Mouse (Mus musculus) CH12.LX (cell line): ENCODE measurements around the gene Gm21905. TPM values are rescaled to one million over a fixed set of nuclear protein-coding genes. Genes with fewer than 3 reads are reported as not detected.
A peak's percentile ranks its signal among the peaks of the same experiment; 100 is the strongest.

Experiments
- DNase-seq: peaks from one replicate; pipeline ENCODE4 v3.0.0-alpha.2; 2013; ENCODE audit errors: extremely low read depth
- H3K27ac ChIP-seq: 2 replicates; pipeline ENCODE4 v1.5.1; 2012; ENCODE audit warnings: low read depth, mild to moderate bottlenecking, control low read depth, moderate library complexity; ENCODE audit not compliant: insufficient read depth
- H3K27me3 ChIP-seq: replicated peaks from 2 replicates; pipeline ENCODE3; 2012; ENCODE audit warnings: inconsistent platforms
- H3K36me3 ChIP-seq, 2 experiments: replicated peaks in 1 of 2; 2 replicates each; pipeline versions ENCODE3 to v1.6.1; 2012; ENCODE audit warnings: inconsistent platforms in 1 of 2, low read length in 1 of 2, mild to moderate bottlenecking in 1 of 2, mixed read lengths in 1 of 2, moderate library complexity in 1 of 2; ENCODE audit not compliant: control insufficient read depth in 1 of 2, insufficient read depth in 1 of 2
- H3K4me1 ChIP-seq, 2 experiments: 2 replicates each; pipeline ENCODE4 v1.6.1; 2012; ENCODE audit warnings: inconsistent platforms in 1 of 2, moderate library complexity in 1 of 2; ENCODE audit not compliant: insufficient read depth in 2 of 2, control insufficient read depth in 1 of 2
- H3K4me2 ChIP-seq: 2 replicates; pipeline ENCODE4 v1.6.1; 2012; ENCODE audit warnings: low read depth, mild to moderate bottlenecking, control low read depth; ENCODE audit not compliant: poor library complexity, insufficient read depth, severe bottlenecking
- H3K4me3 ChIP-seq, 3 experiments: fragments of 150-350 bp in 1 of 3; sonication (generic) in 1 of 3; replicated peaks in 1 of 3; 2 replicates each; pipeline versions ENCODE3 to v1.5.1; 2011 to 2012; ENCODE audit warnings: low read depth in 2 of 3, low read length in 2 of 3, mild to moderate bottlenecking in 2 of 3, moderate library complexity in 2 of 3, control low read depth in 1 of 3, improper control_type of control experiment in 1 of 3, inconsistent platforms in 1 of 3, mixed read lengths in 1 of 3; ENCODE audit not compliant: poor library complexity in 1 of 3
- H3K79me2 ChIP-seq: replicated peaks from 2 replicates; pipeline ENCODE4 v1.6.1; 2012; ENCODE audit warnings: mild to moderate bottlenecking, moderate library complexity; ENCODE audit not compliant: control insufficient read depth, poor library complexity, insufficient read depth, severe bottlenecking; ENCODE audit errors: extremely low read depth
- H3K9ac ChIP-seq: 2 replicates; pipeline ENCODE4 v1.6.1; 2012; ENCODE audit warnings: low read depth, mild to moderate bottlenecking, control low read depth, moderate library complexity; ENCODE audit not compliant: insufficient read depth
- H3K9me3 ChIP-seq: replicated peaks from 2 replicates; pipeline ENCODE3; 2012; ENCODE audit warnings: low read length, inconsistent platforms, mixed read lengths
- EP300 ChIP-seq: IDR thresholded peaks from 2 replicates; pipeline ENCODE4 v1.6.1; 2011; ENCODE audit warnings: low read length, improper control_type of control experiment
- ETS1 ChIP-seq: conservative IDR thresholded peaks from 2 replicates; pipeline ENCODE4 v1.6.1; 2012; ENCODE audit warnings: low read depth, mild to moderate bottlenecking, inconsistent platforms, low read length, improper control_type of control experiment, moderate library complexity
- GABPA ChIP-seq: IDR thresholded peaks from 2 replicates; pipeline ENCODE4 v1.6.1; 2012; ENCODE audit warnings: low read depth, low read length, improper control_type of control experiment, inconsistent platforms; ENCODE audit not compliant: insufficient replicate concordance
- MAFK ChIP-seq: IDR thresholded peaks from 2 replicates; pipeline ENCODE4 v1.6.1; 2011; ENCODE audit warnings: low read length, improper control_type of control experiment; ENCODE audit not compliant: insufficient replicate concordance
- SMC3 ChIP-seq: IDR thresholded peaks from 2 replicates; pipeline ENCODE4 v1.6.1; 2011; ENCODE audit warnings: low read depth, low read length, improper control_type of control experiment
- ZMIZ1 ChIP-seq: IDR thresholded peaks from 2 replicates; pipeline ENCODE4 v1.6.1; 2012; ENCODE audit warnings: low read depth, mild to moderate bottlenecking, inconsistent platforms, low read length, improper control_type of control experiment
- dilution Hi-C: fragments of 300-500 bp; cut with MboI; formaldehyde crosslinking; loops from 2 replicates; pipeline ENCODE4 v1.14.3; 2020; ENCODE audit warnings: low sequenced_read_pairs; ENCODE audit not compliant: extremely low pct_unique_long_range_greater_than_20kb, extremely low pct_ligation_motif_present
- in situ Hi-C: fragments of 300-500 bp; cut with MboI; formaldehyde crosslinking; loops from 3 replicates; pipeline ENCODE4 v1.14.3; 2019; ENCODE audit warnings: low sequenced_read_pairs, low pct_ligation_motif_present, low pct_unique_long_range_greater_than_20kb, mixed read lengths
- polyA plus RNA-seq: library from polyadenylated mRNA; unstranded; fragments of >175 nt; gene quantifications from 2 replicates; pipeline ENCODE4 v1.2.1, GENCODE M21; 2012; ENCODE audit warnings: low read depth; ENCODE audit not compliant: insufficient read length
- total RNA-seq, 2 experiments: library from RNA; depleted of rRNA; stranded (reverse); fragments of 300-350 nt in 1 of 2; fragments of >200 nt in 1 of 2; gene quantifications; 2 replicates each; pipeline ENCODE4 v1.2.3; 2012 to 2014

Gm21905 gene
- total and polyA plus RNA-seq, 3 experiments: not detected

GRCm38 (mm10) chr5:67884422-67885210 is 61.6 kb downstream of the Gm21905 start:
- Histone ChIP-seq H3K27me3 (no peaks in the 10 kb centered on the region), H3K4me1 (no peaks in the 10 kb centered on the region), H3K36me3 (no peaks in the 10 kb centered on the region)
- no peak for TF ChIP-seq ZMIZ1
- peak; percentile 45; the same call in 1 of the 2 replicates for TF ChIP-seq MAFK
- TF ChIP-seq EP300: no peak
- TF ChIP-seq GABPA: no peak
- no peak for TF ChIP-seq SMC3
- TF ChIP-seq, all 38 proteins: peak for 1
- H3K9me3 ChIP-seq: no peaks in the 10 kb centered on the region
- H3K27ac ChIP-seq: no peak overlapping the region
- no peak overlapping the region for H3K4me2 ChIP-seq
- no peak overlapping the region for H3K4me3 ChIP-seq
- no peak for DNase-seq
- in situ Hi-C loops: no loop called here
- H3K79me2 ChIP-seq: no peaks in the 10 kb centered on the region
- dilution Hi-C loops: no loop called here
- H3K9ac ChIP-seq: no peak overlapping the region

- no peak for TF ChIP-seq ETS1
- DNase-seq: no peak
- no peaks in the 10 kb centered on the region for H3K4me1 ChIP-seq
- no peak overlapping the region for H3K9ac ChIP-seq
- no peaks in the 10 kb centered on the region for H3K27me3 ChIP-seq
- dilution Hi-C loops (no loop called here), in situ Hi-C loops (no loop called here)
- no peaks in the 10 kb centered on the region for H3K36me3 ChIP-seq
- H3K4me3 ChIP-seq: no peak overlapping the region
- no peaks in the 10 kb centered on the region for H3K9me3 ChIP-seq
- H3K4me2 ChIP-seq: no peak overlapping the region
- no peaks in the 10 kb centered on the region for H3K79me2 ChIP-seq
- no peak overlapping the region for H3K27ac ChIP-seq
Observed at GRCm38 (mm10) chr5:67883564-67884171, 62.6 kb downstream of the Gm21905 start.

Other genes with a start within 250 kb of the Gm21905 start
- gene Atp8a1, start 99.0 kb downstream of the Gm21905 start, total RNA-seq (2012; rRNA removed): 8.4 and 11.2 TPM in 2 replicates
- 5.0 and 5.5 TPM in 2 replicates for gene Atp8a1, start 99.0 kb downstream of the Gm21905 start, total RNA-seq (2014; rRNA removed)
- gene Atp8a1, start 99.0 kb downstream of the Gm21905 start, polyA plus RNA-seq: 4.4 and 4.8 TPM in 2 replicates
- not detected in 2 replicates for gene Gm5108, start 4.8 kb downstream of the Gm21905 start, total RNA-seq (2012; rRNA removed)
- not detected in 2 replicates for gene Gm5108, start 4.8 kb downstream of the Gm21905 start, total RNA-seq (2014; rRNA removed)
- gene Gm5108, start 4.8 kb downstream of the Gm21905 start, polyA plus RNA-seq: not detected in 2 replicates
- gene Grxcr1, start 85.4 kb upstream of the Gm21905 start, total RNA-seq (2012; rRNA removed): not detected in 2 replicates
- not detected in 2 replicates for gene Grxcr1, start 85.4 kb upstream of the Gm21905 start, total RNA-seq (2014; rRNA removed)
- gene Grxcr1, start 85.4 kb upstream of the Gm21905 start, polyA plus RNA-seq: not detected in 2 replicates